Mouse (Mus musculus) intestine, embryonic 16.5 days (tissue): Measurements from ENCODE around the gene Rprd2. TPM values are rescaled to one million over a fixed set of nuclear protein-coding genes. Genes with fewer than 3 reads are reported as not detected.
"Not testable (repeated sequence)": the region's sequence is repeated elsewhere in the genome, so short reads cannot be mapped to it uniquely, and the experiment has no call there.

Experiments
- ATAC-seq: fragments of 200-750 bp; cut with Nextera tagmentation; 2 replicates; pipeline ENCODE4 v1.8.0; 2017; ENCODE audit warnings: moderate TSS enrichment, moderate library complexity
- H3K27ac ChIP-seq: fragments of 300-500 bp; sonication (generic); 2 replicates; pipeline ENCODE4 v1.5.1; 2014; ENCODE audit warnings: mild to moderate bottlenecking, low read length
- H3K27me3 ChIP-seq: fragments of 300-500 bp; sonication (generic); replicated peaks from 2 replicates; pipeline ENCODE4 v1.6.1; 2014; ENCODE audit warnings: low read length, control low read depth, mixed read lengths; ENCODE audit not compliant: control insufficient read depth, insufficient read depth
- H3K36me3 ChIP-seq: fragments of 300-500 bp; sonication (generic); 2 replicates; pipeline ENCODE4 v1.6.1; 2014; ENCODE audit warnings: low read length, control low read depth; ENCODE audit not compliant: control insufficient read depth, insufficient read depth
- H3K4me1 ChIP-seq: fragments of 300-500 bp; sonication (generic); 2 replicates; pipeline ENCODE4 v1.6.1; 2014; ENCODE audit warnings: low read length, control low read depth, mixed read lengths; ENCODE audit not compliant: control insufficient read depth, insufficient read depth
- H3K4me2 ChIP-seq: fragments of 300-500 bp; sonication (generic); 2 replicates; pipeline ENCODE4 v1.6.1; 2014; ENCODE audit warnings: low read depth, low read length, control low read depth
- H3K4me3 ChIP-seq: fragments of 300-500 bp; sonication (generic); 2 replicates; pipeline ENCODE4 v1.5.1; 2014; ENCODE audit warnings: mild to moderate bottlenecking, low read length
- H3K9ac ChIP-seq: fragments of 300-500 bp; sonication (generic); 2 replicates; pipeline ENCODE4 v1.6.1; 2014; ENCODE audit warnings: low read depth, low read length
- H3K9me3 ChIP-seq: fragments of 300-500 bp; sonication (generic); 2 replicates; pipeline ENCODE4 v1.6.1; 2016; ENCODE audit warnings: low read length, control low read depth; ENCODE audit not compliant: control insufficient read depth
- WGBS: fragments of 180-500 bp; shearing (Covaris S2); extraction: QIAGEN DNeasy Blood & Tissue Kit; methylation state at CpG from one replicate; pipeline ENCODE4 v1.1.7; 2014; 5-methylcytosine and 5-hydroxymethylcytosine counted together
- polyA plus RNA-seq: library from polyadenylated mRNA; unstranded; fragments of >200 nt; fragmentation: Nextera tagmentation; extraction: Ambion mirVana; gene quantifications from 2 replicates; pipeline ENCODE4 v1.2.1, GENCODE M21; 2015

The Rprd2 gene
- polyA plus RNA-seq, 1 experiment from 2014 or later = 13.5 TPM

DNA sequence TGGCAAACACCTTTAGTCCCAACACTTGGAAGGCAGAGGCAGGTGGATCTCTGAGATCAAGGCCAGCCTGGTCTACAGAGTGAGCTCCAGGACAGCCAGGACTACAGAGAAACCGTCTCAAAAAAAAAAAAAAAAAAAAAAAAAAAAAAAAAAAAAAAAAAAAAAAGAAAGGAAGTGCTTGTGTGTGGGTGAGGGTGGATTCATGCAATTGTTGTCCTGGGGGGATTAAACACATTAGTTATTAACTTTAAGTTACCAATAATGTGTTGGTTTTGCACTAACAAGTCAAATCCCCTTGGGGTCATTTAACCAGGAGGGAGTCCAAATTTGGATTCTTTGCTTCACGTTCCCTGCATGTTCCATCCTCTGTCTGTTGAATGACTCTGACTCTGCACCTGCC is 7.6 kb upstream of the Rprd2 start:
- 58% methylated on average over 2 of the region's 2 CpGs for WGBS
- Histone ChIP-seq H3K27me3 (no peaks in the 10 kb centered on the region), H3K36me3 (peaks cover 7% of the 10 kb centered on the region), H3K27ac (no peak overlapping the region), H3K4me2 (no peak overlapping the region), H3K9ac (no peak overlapping the region), H3K9me3 (no peaks in the 10 kb centered on the region), H3K4me1 (no peaks in the 10 kb centered on the region), H3K4me3 (no peak overlapping the region)
- no peak for ATAC-seq

DNA sequence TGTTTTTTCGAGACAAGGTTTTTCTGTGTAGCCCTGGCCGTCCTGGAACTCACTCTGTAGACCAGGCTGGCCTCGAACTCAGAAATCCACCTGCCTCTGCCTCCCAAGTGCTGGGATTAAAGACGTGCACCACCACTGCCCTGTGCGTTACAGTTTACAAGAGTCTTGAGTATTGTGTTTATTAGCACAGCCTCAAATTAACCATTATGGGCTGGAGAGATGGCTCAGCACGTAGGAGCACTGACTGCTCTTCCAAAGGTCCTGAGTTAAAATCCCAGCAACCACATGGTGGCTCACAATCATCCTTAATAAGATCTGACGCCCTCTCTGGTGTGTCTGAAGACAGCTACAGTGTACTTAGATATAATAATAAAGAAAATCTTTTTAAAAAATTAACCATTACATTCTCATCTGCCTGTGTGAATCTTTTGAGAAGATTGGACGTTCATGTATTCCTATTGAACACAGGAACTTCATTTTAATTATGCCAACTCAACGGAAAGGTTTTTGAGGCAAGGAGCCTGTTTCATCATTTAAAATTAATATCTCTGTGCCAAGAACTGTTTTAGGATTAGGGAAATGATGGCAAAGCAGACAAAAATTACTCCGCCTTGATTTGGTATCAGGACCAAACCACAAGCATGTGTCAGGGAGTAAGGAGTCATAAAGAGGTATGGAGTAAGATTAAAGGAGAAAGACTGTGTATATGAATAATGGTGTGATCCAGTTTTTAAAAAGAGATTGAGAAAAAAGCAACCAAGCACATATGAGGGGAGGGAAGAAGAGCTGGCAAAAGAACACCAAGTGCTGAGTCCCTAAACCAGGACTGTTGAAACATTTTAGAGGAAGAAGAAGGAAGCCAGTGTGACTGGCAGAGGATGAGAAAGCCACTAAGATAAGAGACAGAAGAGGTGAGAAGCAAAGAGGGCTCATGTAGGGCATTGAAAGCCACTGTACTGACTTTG is 1.7 kb upstream of the Rprd2 start:
- Histone ChIP-seq H3K4me1 (peaks cover 6% of the 10 kb centered on the region), H3K27me3 (no peaks in the 10 kb centered on the region), H3K9me3 (no peaks in the 10 kb centered on the region), H3K36me3 (no peaks in the 10 kb centered on the region), H3K27ac (peak overlapping the region; percentile 96), H3K4me2 (peak overlapping the region; percentile 46), H3K4me3 (peak overlapping the region; percentile 71), H3K9ac (peak overlapping the region; percentile 80)
- ATAC-seq = 0 out of 2 replicates have a peak, but pooled peaks have one; percentile 4
- 33% methylated on average over 10 of the region's 10 CpGs for WGBS

DNA sequence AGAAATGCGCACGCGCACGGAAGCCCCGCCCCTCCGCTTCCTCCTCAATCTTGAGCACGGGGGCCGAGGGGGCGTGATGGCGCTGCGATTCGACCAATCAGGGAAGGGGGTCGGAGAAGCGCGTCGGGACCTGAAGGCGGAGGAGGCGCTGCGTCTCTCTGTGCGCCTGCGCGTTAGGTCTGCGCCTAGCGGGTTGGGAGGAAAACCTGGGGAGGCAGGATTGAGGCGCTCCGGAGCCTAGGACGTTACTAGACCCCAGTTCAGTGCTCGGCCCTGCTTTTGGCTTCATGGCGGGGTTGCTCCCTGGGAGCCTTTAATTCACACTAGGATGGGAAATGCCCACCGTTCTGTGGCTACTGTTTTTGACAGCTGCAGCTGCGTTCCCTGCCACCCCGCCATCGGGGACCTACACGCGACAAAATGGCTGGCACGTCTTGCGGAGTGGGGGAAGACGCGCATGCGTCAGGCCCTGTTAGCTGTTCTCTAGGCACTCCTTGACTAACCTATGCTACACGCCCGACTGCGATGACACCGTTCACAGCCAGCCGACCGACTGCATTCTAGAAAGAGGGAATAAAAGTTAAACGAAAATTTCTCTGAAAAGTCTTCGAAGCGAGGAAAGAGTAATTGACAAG is 805 bp upstream of the Rprd2 start:
- Histone ChIP-seq H3K4me1 (peaks cover 6% of the 10 kb centered on the region), H3K4me2 (peak overlapping the region; percentile 46), H3K4me3 (peak overlapping the region; percentile 71), H3K27me3 (no peaks in the 10 kb centered on the region), H3K9ac (peak overlapping the region; percentile 80), H3K36me3 (no peaks in the 10 kb centered on the region), H3K9me3 (no peaks in the 10 kb centered on the region), H3K27ac (peak overlapping the region; percentile 96)
- under 1% methylated on average over 49 of the region's 49 CpGs for WGBS
- peak; percentile 97 for ATAC-seq

DNA sequence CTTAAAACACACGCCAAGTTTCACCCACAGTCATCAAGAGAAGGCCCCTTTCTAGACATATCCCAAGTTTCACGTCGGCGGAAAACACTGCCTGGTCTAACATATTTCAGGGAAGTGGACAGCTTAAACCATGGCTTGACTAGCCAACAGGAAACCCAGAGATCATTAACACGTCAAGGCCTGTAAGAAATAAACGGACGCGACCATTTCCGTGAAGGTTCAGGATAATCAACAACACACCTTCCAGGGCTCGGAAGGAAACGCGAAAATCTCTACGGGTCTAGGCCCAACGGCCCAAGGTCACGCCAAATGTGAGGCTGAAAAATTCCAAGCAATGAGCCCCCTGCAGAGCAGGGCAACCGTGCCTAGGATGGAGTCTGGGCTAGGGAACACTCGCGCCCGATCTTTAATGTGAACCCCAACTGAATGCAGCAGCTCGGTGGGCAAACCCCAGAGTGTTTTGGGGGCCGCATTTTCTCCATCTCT is 594 bp downstream of the Rprd2 start:
- H3K36me3 ChIP-seq = no peaks in the 10 kb centered on the region
- peak overlapping the region; percentile 71 for H3K4me3 ChIP-seq
- peak; percentile 14; the same call in 1 of the 2 replicates for ATAC-seq
- peak overlapping the region; percentile 99 for H3K9ac ChIP-seq
- peaks cover 6% of the 10 kb centered on the region for H3K4me1 ChIP-seq
- no peaks in the 10 kb centered on the region for H3K9me3 ChIP-seq
- no peaks in the 10 kb centered on the region for H3K27me3 ChIP-seq
- 0% methylated on average over 21 of the region's 21 CpGs for WGBS
- peak overlapping the region; percentile 100 for H3K27ac ChIP-seq
- H3K4me2 ChIP-seq = peak overlapping the region; percentile 68

DNA sequence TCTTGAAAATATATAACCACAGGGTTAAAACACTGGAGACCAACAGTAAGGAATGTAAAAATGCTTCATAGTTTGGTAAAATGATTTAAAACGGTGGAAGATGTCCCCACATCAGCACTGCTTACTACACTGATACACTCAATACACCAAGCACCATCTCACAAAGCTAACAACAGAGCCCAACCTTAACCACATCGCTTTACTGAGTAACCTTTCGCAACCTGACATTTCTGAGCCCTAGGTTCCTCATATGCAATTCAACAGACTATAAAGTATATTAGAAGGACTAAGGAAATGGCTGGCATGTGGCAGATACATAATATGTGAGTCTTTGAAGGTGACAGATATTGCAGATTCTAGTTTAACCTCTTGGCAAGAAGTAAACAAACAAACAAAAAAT is 2.0 kb downstream of the Rprd2 start:
- no peak overlapping the region for H3K4me3 ChIP-seq
- H3K4me1 ChIP-seq = peaks cover 6% of the 10 kb centered on the region
- ATAC-seq = no peak
- H3K27ac ChIP-seq = no peak overlapping the region
- H3K27me3 ChIP-seq = no peaks in the 10 kb centered on the region
- H3K9ac ChIP-seq = no peak overlapping the region
- 0 out of 2 replicates have a peak overlapping the region, but pooled peaks have one; percentile 5 for H3K4me2 ChIP-seq
- H3K9me3 ChIP-seq = no peaks in the 10 kb centered on the region
- WGBS = 85% methylated on average over 3 of the region's 3 CpGs
- no peaks in the 10 kb centered on the region for H3K36me3 ChIP-seq

DNA sequence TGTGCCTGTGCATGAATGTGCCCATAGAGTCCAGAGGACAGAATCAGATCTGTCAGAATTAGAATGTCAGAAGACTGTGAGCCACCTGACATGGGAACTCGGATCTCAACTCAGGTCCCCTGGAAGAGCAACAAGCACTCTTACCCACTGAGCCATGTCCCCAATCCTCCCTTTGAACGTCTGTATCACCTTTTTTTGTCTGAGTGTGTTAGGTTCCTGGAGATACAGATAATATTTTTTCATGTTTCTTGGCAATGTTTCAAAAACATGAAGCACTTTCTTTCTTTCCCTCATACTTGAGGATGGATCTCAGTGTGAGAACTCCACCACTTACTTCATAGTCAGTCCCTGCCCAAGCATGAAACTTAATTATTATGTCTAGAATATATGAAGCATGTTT is 10.3 kb downstream of the Rprd2 start:
- no peaks in the 10 kb centered on the region for H3K9me3 ChIP-seq
- no peak overlapping the region for H3K4me3 ChIP-seq
- no peaks in the 10 kb centered on the region for H3K4me1 ChIP-seq
- no peak for ATAC-seq
- WGBS = 54% methylated on average over 2 of the region's 2 CpGs
- H3K4me2 ChIP-seq = no peak overlapping the region
- no peaks in the 10 kb centered on the region for H3K27me3 ChIP-seq
- peaks cover 10% of the 10 kb centered on the region for H3K36me3 ChIP-seq
- H3K27ac ChIP-seq = no peak overlapping the region
- H3K9ac ChIP-seq = no peak overlapping the region

DNA sequence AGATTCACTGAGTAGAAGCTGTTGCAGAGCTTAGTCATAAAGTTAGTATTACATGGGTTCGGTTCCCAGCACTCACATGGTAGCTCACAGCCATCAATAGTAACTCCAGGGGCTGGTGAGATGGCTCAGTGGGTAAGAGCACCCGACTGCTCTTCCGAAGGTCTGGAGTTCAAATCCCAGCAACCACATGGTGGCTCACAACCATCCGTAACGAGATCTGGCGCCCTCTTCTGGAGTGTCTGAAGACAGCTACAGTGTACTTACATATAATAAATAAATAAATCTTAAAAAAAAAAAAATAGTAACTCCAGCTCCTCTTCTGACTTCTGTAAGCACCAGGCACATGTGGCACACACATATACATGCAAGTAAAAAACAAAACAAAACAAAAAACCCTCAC is 11.0 kb downstream of the Rprd2 start:
- WGBS = 98% methylated on average over 3 of the region's 6 CpGs
- not testable (repeated sequence) for H3K27ac ChIP-seq, ATAC-seq, H3K27me3 ChIP-seq, H3K9ac ChIP-seq, H3K4me3 ChIP-seq, H3K4me2 ChIP-seq, H3K9me3 ChIP-seq, H3K4me1 ChIP-seq, H3K36me3 ChIP-seq

DNA sequence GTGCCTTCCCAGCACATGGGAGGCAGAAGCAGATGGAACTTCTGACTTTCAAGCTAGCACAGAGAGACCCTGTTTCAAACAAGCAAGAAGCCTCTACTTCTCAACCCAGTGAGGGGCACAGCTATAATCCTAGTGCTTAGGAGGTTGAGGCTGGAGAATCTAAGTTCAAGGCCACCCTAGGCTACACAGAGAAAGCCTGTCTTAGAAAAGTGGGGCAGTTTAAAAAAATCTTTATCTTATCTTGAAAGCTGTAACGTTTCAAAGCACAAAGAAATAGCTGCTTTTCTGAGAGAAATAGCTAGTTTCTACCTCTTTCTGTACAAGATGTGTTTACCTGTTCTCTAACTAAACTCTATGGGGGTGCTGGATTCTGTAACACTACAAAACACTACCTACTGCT is 12.0 kb downstream of the Rprd2 start:
- Histone ChIP-seq H3K27me3 (no peaks in the 10 kb centered on the region), H3K4me2 (no peak overlapping the region), H3K9ac (no peak overlapping the region), H3K36me3 (peaks cover 10% of the 10 kb centered on the region), H3K27ac (no peak overlapping the region), H3K4me3 (no peak overlapping the region), H3K9me3 (no peaks in the 10 kb centered on the region), H3K4me1 (no peaks in the 10 kb centered on the region)
- no peak for ATAC-seq
- 55% methylated on average over 1 of the region's 1 CpGs for WGBS

DNA sequence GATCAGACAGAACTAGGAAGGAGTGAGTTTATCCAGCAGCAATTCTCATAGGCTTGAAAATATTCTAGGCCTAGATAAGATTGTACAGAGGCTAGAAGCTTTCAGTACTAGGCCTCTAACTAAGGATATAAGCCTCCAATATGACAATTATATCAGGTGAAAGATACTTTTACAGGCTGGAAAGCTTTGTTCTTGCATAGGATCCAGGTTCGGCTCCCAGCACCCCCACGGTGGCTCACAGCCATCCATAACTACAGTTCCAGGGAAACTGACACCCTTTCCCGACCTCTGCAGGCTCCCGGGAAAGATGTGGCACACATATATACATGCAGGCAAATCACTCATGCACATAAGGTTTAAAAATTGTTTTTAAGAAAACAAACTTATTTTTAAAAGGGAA is 14.8 kb downstream of the Rprd2 start:
- H3K27me3 ChIP-seq = no peaks in the 10 kb centered on the region
- H3K9ac ChIP-seq = no peak overlapping the region
- H3K4me3 ChIP-seq = no peak overlapping the region
- H3K27ac ChIP-seq = no peak overlapping the region
- H3K4me1 ChIP-seq = no peaks in the 10 kb centered on the region
- no peak for ATAC-seq
- no peaks in the 10 kb centered on the region for H3K9me3 ChIP-seq
- no peak overlapping the region for H3K4me2 ChIP-seq
- H3K36me3 ChIP-seq = peaks cover 10% of the 10 kb centered on the region
- WGBS = 94% methylated on average over 4 of the region's 4 CpGs
